Mouse (Mus musculus) thymus, adult 2 months (tissue): ENCODE data around the gene Enc1.

Experiments used
- CTCF ChIP-seq: fragments of 200-500 bp; IDR thresholded peaks from 2 replicates; pipeline ENCODE4 v1.5.1; 2012; ENCODE audit warnings: mild to moderate bottlenecking, control low read depth, low read length, moderate library complexity, borderline replicate concordance; ENCODE audit not compliant: control insufficient read depth, poor library complexity, insufficient read depth; ENCODE audit errors: extremely low read depth
- POLR2A ChIP-seq: fragments of 200-500 bp; IDR thresholded peaks from 2 replicates; pipeline ENCODE4 v1.6.1; 2012; ENCODE audit warnings: mild to moderate bottlenecking, low read length, control low read depth, moderate library complexity; ENCODE audit not compliant: control insufficient read depth, poor library complexity, insufficient read depth; ENCODE audit errors: extremely low read depth

- TF ChIP-seq CTCF, result no peak
- no peak for TF ChIP-seq POLR2A
These were observed 44.5 kb upstream of the Enc1 start for GRCm38 (mm10) chr13:97196186-97196924.
